Mouse (Mus musculus) hindbrain, embryonic 14.5 days (tissue): ENCODE results near the gene Dgkd. TPM values are rescaled to one million over a fixed set of nuclear protein-coding genes. Genes with fewer than 3 reads are reported as not detected.

Experiments
- ATAC-seq: fragments of 200-750 bp; cut with Nextera tagmentation; 2 replicates; pipeline ENCODE4 v1.8.0; 2017; ENCODE audit warnings: moderate number of reproducible peaks, mild to moderate bottlenecking, moderate TSS enrichment, moderate library complexity; ENCODE audit not compliant: low FRiP score
- DNase-seq: peaks from one replicate; pipeline ENCODE4 v3.0.0-alpha.2; 2015; ENCODE audit warnings: low spot score
- H3K27ac ChIP-seq: fragments of 300-500 bp; sonication (generic); 2 replicates; pipeline ENCODE4 v1.5.1; 2014; ENCODE audit warnings: mild to moderate bottlenecking, moderate library complexity
- H3K27me3 ChIP-seq: fragments of 300-500 bp; sonication (generic); 2 replicates; pipeline ENCODE4 v1.6.1; 2014; ENCODE audit warnings: mild to moderate bottlenecking, low read length, mixed read lengths; ENCODE audit not compliant: control insufficient read depth, insufficient read depth
- H3K36me3 ChIP-seq: fragments of 300-500 bp; sonication (generic); replicated peaks from 2 replicates; pipeline ENCODE4 v1.6.1; 2014; ENCODE audit not compliant: control insufficient read depth, insufficient read depth
- H3K4me1 ChIP-seq: fragments of 300-500 bp; sonication (generic); replicated peaks from 2 replicates; pipeline ENCODE4 v1.6.1; 2014; ENCODE audit warnings: antibody characterized with exemption, low read length, mixed read lengths; ENCODE audit not compliant: control insufficient read depth, insufficient read depth
- H3K4me2 ChIP-seq: fragments of 300-500 bp; sonication (generic); replicated peaks from 2 replicates; pipeline ENCODE4 v1.6.1; 2014; ENCODE audit warnings: mild to moderate bottlenecking, moderate library complexity
- H3K4me3 ChIP-seq: fragments of 300-500 bp; sonication (generic); replicated peaks from 2 replicates; pipeline ENCODE4 v1.5.1; 2014; ENCODE audit warnings: mild to moderate bottlenecking, low read length
- H3K9ac ChIP-seq: fragments of 300-500 bp; sonication (generic); 2 replicates; pipeline ENCODE4 v1.6.1; 2014
- H3K9me3 ChIP-seq: fragments of 300-500 bp; sonication (generic); 2 replicates; pipeline ENCODE4 v1.6.1; 2016; ENCODE audit warnings: low read length; ENCODE audit not compliant: control insufficient read depth
- WGBS: fragments of 180-500 bp; shearing (Covaris S2); extraction: QIAGEN DNeasy Blood & Tissue Kit; methylation state at CpG from one replicate; pipeline ENCODE4 v1.1.7; 2014; 5-methylcytosine and 5-hydroxymethylcytosine counted together
- polyA plus RNA-seq: library from polyadenylated mRNA; unstranded; fragments of >200 nt; fragmentation: Nextera tagmentation; extraction: Ambion mirVana; gene quantifications from 2 replicates; pipeline ENCODE4 v1.2.1, GENCODE M21; 2014

The Dgkd gene
- polyA plus RNA-seq, 1 experiment from 2014 or later, result 50.8 TPM

DNA sequence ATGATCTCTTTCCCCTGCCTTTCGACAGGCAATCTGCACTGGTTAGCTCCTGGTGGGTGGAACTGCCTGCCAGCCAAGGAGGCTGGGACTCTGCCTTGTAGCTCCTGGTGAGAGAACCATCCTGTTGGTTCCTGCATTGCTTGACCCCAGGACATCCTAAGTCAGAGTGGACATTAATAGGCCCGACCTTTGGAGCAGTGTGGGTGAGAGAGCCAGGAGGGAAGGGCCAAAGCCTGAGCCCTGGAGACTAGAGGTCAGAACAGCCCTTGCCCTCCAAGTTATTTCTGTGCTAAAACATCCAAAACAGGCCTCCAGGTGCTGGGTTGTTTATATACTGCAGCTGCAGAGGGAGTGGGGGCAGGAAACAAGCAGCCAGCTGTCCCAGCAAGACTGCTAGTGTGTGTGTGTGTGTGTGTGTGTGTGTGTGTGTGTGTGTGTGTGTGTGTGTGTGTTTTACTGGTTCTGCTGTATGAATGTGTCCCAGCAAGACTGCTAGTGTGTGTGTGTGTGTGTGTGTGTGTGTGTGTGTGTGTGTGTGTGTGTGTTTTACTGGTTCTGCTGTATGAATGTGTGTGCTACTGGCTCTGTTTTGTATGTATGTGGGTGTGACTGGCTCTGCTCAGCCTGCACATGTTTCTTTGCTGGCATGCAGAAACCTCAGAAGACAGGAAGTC lies 6.1 kb upstream of the Dgkd start:
- Histone ChIP-seq H3K9me3 (no peaks in the 10 kb centered on the region), H3K4me2 (no peak overlapping the region), H3K9ac (no peak overlapping the region), H3K27me3 (no peaks in the 10 kb centered on the region), H3K36me3 (no peaks in the 10 kb centered on the region), H3K27ac (no peak overlapping the region), H3K4me1 (peaks cover 10% of the 10 kb centered on the region; the same call in 1 of the 2 replicates), H3K4me3 (no peak overlapping the region)
- no peak for DNase-seq
- ATAC-seq, result no peak
- WGBS, result 77% methylated on average over 2 of the region's 2 CpGs

DNA sequence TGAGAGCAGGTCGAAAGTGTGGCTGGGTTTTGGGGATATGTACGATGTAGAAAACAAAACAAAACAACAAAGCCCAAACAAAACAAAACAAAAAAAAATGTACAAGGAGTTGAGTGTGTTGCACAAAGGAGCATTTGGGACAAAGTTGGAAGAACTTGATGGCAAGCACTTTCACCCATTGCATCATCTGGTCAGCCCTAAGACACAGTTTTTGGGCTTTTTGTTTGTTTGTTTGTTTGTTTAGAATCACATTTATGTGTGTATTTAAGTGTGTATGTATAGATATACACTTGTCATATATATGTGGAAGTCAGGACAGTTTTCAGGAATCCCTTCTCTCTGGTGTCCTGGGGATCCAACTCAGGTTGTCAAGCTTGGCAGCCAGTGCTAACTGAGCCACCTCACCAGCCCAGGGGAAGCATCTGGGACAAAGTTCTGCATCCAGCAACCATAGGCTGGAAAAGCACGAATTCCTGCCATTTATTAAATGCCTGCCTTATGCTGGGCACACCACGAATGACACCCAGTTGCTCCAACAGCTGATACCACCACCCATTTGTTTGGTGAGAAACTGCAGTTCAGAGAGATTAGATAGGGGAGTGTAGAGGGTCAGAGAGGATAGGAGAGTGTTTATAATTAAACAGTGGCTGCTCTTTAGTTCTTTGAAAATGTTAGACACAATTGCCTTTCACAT lies 5.5 kb upstream of the Dgkd start:
- Histone ChIP-seq H3K27me3 (no peaks in the 10 kb centered on the region), H3K27ac (no peak overlapping the region), H3K4me2 (no peak overlapping the region), H3K9me3 (no peaks in the 10 kb centered on the region), H3K4me1 (peaks cover 13% of the 10 kb centered on the region; the same call in 1 of the 2 replicates), H3K4me3 (no peak overlapping the region), H3K36me3 (no peaks in the 10 kb centered on the region), H3K9ac (no peak overlapping the region)
- 71% methylated on average over 4 of the region's 4 CpGs for WGBS
- no peak for DNase-seq
- no peak for ATAC-seq

DNA sequence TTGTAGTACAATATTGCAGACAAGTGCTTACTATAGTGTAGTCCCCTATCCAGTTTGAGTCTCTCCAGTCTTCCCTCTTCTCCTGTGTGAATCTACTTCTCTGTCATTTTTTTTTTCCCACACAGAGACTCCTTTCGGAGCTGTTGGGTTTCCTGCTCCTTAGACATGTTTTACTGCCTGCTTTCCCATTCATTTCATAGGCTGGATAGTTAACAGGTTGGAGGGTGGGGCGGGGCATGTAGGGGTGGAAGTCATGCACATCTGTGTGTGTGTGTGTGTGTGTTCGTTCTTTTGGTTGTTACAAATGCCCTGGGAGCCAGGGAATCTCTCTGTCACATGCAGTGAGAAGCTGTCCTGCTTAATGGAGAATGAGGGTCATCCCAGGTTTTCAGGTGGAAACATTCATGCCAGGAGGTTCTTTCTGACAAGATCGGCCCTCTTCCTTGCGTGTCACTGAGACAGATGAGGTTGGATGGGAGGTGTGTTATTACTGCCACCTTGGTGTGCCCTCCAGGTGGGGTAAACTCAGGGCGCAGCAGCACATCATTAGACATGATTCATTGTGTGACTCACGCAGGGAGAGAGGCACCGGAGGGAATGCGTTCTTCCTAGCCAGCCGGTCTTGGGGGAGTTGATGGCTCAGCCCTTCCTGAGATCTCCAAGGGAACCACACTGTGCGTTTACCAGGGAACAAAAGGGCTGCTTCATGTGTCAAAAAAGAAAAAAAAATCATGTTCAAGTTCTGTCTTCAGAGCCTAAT lies 4.7 kb upstream of the Dgkd start:
- H3K4me1 ChIP-seq, result peaks cover 15% of the 10 kb centered on the region; the same call in 1 of the 2 replicates
- H3K4me2 ChIP-seq, result no peak overlapping the region
- no peaks in the 10 kb centered on the region for H3K27me3 ChIP-seq
- no peak overlapping the region for H3K27ac ChIP-seq
- no peak for ATAC-seq
- H3K36me3 ChIP-seq, result no peaks in the 10 kb centered on the region
- no peaks in the 10 kb centered on the region for H3K9me3 ChIP-seq
- H3K9ac ChIP-seq, result no peak overlapping the region
- DNase-seq, result no peak
- 48% methylated on average over 11 of the region's 11 CpGs for WGBS
- no peak overlapping the region for H3K4me3 ChIP-seq

DNA sequence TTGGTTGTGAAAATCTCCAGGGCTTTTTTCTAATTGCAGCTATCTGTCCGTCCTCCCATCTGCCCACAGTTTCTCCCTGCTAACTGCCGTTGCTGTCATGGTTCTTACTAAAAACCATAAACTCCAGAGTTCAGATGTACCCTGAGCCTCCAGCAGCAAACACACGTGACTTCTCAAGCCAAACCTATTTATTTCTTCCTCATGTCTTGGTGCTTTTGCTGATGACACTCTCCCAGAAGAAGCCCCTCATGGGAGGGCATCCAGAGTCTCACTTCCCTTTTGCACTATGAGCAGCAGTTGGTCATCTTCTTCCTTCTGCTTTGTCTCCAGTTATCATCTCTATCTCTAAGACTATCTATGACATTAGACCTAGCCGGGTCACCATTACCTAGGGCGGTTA lies 3.8 kb upstream of the Dgkd start:
- no peaks in the 10 kb centered on the region for H3K36me3 ChIP-seq
- 75% methylated on average over 5 of the region's 5 CpGs for WGBS
- no peaks in the 10 kb centered on the region for H3K27me3 ChIP-seq
- H3K4me3 ChIP-seq, result no peak overlapping the region
- H3K4me2 ChIP-seq, result no peak overlapping the region
- H3K27ac ChIP-seq, result no peak overlapping the region
- DNase-seq (no peak), ATAC-seq (no peak)
- no peak overlapping the region for H3K9ac ChIP-seq
- H3K9me3 ChIP-seq, result no peaks in the 10 kb centered on the region
- H3K4me1 ChIP-seq, result peaks cover 19% of the 10 kb centered on the region

DNA sequence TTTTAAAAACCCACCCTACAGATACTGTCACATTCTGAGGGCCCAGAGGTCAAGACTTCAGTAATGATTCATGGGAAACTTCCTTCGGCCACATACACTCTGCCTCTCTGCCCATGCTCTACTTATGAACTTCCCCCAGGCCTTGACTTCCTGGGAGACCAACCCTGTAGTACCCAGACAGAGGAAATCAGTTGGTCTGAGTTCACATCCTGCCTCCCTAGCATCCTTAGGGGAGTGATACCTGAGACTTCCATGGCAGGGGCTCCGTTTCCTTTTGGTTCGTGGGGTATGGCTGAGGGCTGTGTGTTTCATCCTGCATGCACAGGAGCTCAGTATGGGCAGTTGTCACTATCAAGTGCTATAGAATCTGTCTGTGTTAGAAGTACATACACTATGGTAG lies 1.7 kb upstream of the Dgkd start:
- ATAC-seq (no peak), DNase-seq (no peak)
- Histone ChIP-seq H3K27me3 (no peaks in the 10 kb centered on the region), H3K4me1 (peaks cover 33% of the 10 kb centered on the region), H3K27ac (no peak overlapping the region), H3K4me2 (no peak overlapping the region), H3K9me3 (no peaks in the 10 kb centered on the region), H3K36me3 (no peaks in the 10 kb centered on the region), H3K4me3 (no peak overlapping the region), H3K9ac (no peak overlapping the region)
- WGBS, result 91% methylated on average over 3 of the region's 3 CpGs

DNA sequence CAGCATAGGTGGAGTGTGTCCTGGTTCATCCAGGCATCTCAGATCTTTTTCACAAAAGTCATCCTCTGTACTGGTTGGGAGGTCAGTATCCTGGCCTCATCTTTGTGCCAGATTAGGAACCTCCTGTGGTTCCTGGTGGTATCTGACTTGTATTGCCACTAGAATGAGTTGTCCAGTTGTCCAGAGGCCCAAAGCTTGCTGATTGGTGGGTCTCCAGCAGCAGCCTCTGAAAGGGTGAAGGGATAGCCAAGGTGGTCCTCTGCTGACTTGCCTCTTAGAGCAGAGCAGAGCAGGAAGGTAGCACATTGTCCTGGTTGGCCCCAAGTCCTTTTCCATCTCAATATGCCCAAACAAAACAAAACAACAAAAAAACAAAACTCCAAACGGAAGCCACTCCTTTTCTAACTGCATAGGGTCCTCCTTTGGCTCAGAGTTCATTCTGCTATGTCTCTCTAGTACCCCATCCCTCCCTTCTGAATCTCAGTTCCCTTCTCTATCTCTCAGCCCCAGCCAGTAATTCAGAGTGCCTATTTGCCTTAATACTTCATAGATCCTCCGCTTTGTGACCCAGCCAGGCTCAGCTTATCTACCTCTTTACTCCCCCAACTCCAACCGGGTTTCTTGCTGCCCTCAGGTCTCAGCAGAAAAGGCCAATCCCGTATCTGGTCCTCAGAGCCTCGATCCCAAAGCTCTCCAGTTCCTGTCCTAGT lies 851 bp upstream of the Dgkd start:
- H3K4me3 ChIP-seq, result peak overlapping the region; percentile 95
- peaks cover 33% of the 10 kb centered on the region for H3K4me1 ChIP-seq
- no peak overlapping the region; the same call in 1 of the 2 replicates for H3K9ac ChIP-seq
- no peaks in the 10 kb centered on the region for H3K9me3 ChIP-seq
- no peak for DNase-seq
- H3K4me2 ChIP-seq, result peak overlapping the region; percentile 96
- ATAC-seq, result no peak
- no peaks in the 10 kb centered on the region for H3K27me3 ChIP-seq
- H3K27ac ChIP-seq, result no peak overlapping the region
- H3K36me3 ChIP-seq, result no peaks in the 10 kb centered on the region
- 54% methylated on average over 5 of the region's 5 CpGs for WGBS

DNA sequence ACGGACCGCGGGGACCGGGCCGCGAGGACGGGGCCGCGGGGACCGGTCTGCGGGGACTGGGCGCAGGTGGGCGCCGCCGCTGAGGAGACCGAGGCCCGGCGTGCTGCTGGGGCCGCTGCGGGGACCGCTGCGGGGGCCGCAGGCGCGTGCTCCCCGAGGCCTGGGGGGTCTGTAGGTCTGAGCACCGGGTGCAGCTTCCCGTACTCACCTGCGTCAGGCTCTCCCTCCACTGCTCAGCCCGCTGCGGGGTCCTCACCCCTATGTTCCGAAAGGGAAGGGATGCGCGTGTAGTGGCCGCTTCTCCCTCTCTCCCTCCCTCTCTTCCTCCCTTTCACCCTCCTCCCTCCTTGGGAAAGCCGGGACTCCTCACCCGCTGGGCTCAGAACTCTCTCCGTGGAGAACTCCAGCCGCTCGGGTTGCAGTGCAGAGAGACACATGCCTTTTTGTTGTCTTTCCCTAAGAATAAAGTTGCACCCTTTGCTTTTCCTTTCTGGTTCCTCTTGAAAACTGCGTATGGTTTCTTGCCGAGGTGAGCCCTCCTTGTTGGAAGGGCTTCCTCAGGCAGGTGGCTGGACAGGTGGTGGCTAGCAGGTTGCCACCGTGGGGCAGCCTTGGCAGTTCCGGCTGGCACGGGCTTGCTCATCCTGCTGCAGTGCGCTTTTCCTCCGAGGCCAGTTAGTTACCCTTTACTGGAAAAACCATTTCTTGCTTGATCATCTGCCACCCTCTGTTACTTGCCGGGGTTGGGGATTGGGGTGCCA lies 694 bp downstream of the Dgkd start:
- H3K9ac ChIP-seq, result peak overlapping the region; percentile 93
- H3K27me3 ChIP-seq, result no peaks in the 10 kb centered on the region
- no peaks in the 10 kb centered on the region for H3K9me3 ChIP-seq
- H3K4me2 ChIP-seq, result peak overlapping the region; percentile 96
- no peaks in the 10 kb centered on the region for H3K36me3 ChIP-seq
- ATAC-seq, result peak; percentile 59
- under 1% methylated on average over 45 of the region's 48 CpGs for WGBS
- peaks cover 27% of the 10 kb centered on the region for H3K4me1 ChIP-seq
- peak overlapping the region; percentile 95 for H3K4me3 ChIP-seq
- H3K27ac ChIP-seq, result peak overlapping the region; percentile 78; the same call in 1 of the 2 replicates
- peak; percentile 57 for DNase-seq

DNA sequence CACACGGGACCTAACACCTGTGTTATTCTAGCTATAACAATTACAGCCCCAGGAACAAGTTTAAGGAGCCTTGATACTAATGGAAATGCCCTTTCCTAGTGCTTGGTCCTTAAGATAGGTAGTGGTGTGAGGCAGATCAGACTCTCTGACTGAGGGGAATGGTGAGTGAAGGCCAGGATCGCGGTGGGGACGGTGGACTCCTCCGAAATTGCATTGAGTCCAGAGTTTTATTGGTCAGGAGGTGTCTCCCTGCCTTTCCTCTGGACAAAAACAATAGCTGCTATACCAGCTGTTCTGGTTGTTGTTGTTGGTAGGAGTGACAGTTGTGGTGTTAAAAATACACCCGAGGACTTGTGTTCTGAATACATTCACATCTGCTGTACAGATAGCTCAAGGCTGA lies 1.3 kb downstream of the Dgkd start:
- Histone ChIP-seq H3K9me3 (no peaks in the 10 kb centered on the region), H3K4me3 (peak overlapping the region; percentile 95), H3K9ac (peak overlapping the region; percentile 93), H3K4me2 (peak overlapping the region; percentile 96), H3K36me3 (no peaks in the 10 kb centered on the region), H3K4me1 (peaks cover 22% of the 10 kb centered on the region), H3K27me3 (no peaks in the 10 kb centered on the region), H3K27ac (no peak overlapping the region)
- no peak for DNase-seq
- no peak for ATAC-seq
- 34% methylated on average over 6 of the region's 6 CpGs for WGBS
